Mouse (Mus musculus) natural killer cell, adult 2 months (primary cell): ENCODE data around the gene Slc8b1.

Experiments used
- DNase-seq, 2 experiments: peaks; one replicate each; pipeline ENCODE4 v3.0.0; 2022; ENCODE audit warnings: low spot score in 2 of 2

The Slc8b1 gene

GRCm38 (mm10) chr5:120495703-120496226, 15.2 kb upstream of the Slc8b1 start:
- no peak for DNase-seq

- DNase-seq, result no peak
Observed at GRCm38 (mm10) chr5:120497071-120497470, 13.9 kb upstream of the Slc8b1 start.

- no peak for DNase-seq
Observed at GRCm38 (mm10) chr5:120499202-120499601, 11.8 kb upstream of the Slc8b1 start.

- DNase-seq, result peak in 1 of 2 experiments; percentile 36
Observed at GRCm38 (mm10) chr5:120500609-120501008, 10.4 kb upstream of the Slc8b1 start.

GRCm38 (mm10) chr5:120502147-120502621, 8.8 kb upstream of the Slc8b1 start:
- no peak for DNase-seq

GRCm38 (mm10) chr5:120502675-120503143, 8.3 kb upstream of the Slc8b1 start:
- no peak for DNase-seq

- peak; percentile 68 to 77 for DNase-seq
Observed at GRCm38 (mm10) chr5:120503144-120503795, 7.7 kb upstream of the Slc8b1 start, which contains the start of gene Plbd2. Plbd2 (minus strand) TSS chr5:120503625.

- peak; percentile 51 to 64 for DNase-seq
Observed at GRCm38 (mm10) chr5:120505368-120505767, 5.6 kb upstream of the Slc8b1 start.

GRCm38 (mm10) chr5:120505781-120506180, 5.2 kb upstream of the Slc8b1 start:
- DNase-seq, result no peak

- no peak for DNase-seq
Observed at GRCm38 (mm10) chr5:120506490-120506889, 4.5 kb upstream of the Slc8b1 start.

- no peak for DNase-seq
Observed at GRCm38 (mm10) chr5:120507311-120507710, 3.7 kb upstream of the Slc8b1 start.

GRCm38 (mm10) chr5:120511643-120512220, 764 bp downstream of the Slc8b1 start:
- no peak for DNase-seq

- no peak for DNase-seq
Observed at GRCm38 (mm10) chr5:120512911-120513555, 2.1 kb downstream of the Slc8b1 start.

- DNase-seq, result no peak
Observed at GRCm38 (mm10) chr5:120514031-120514677, 3.2 kb downstream of the Slc8b1 start.

GRCm38 (mm10) chr5:120514754-120515153, 3.8 kb downstream of the Slc8b1 start:
- no peak for DNase-seq

- no peak for DNase-seq
Observed at GRCm38 (mm10) chr5:120515451-120515850, 4.5 kb downstream of the Slc8b1 start.

GRCm38 (mm10) chr5:120516221-120516984, 5.4 kb downstream of the Slc8b1 start:
- DNase-seq, result no peak

- DNase-seq, result no peak
Observed at GRCm38 (mm10) chr5:120517552-120517951, 6.6 kb downstream of the Slc8b1 start.

GRCm38 (mm10) chr5:120522649-120523048, 11.7 kb downstream of the Slc8b1 start:
- peak; percentile 34 to 42 for DNase-seq

GRCm38 (mm10) chr5:120524736-120525135, 13.8 kb downstream of the Slc8b1 start:
- no peak for DNase-seq

GRCm38 (mm10) chr5:120525737-120526136, 14.8 kb downstream of the Slc8b1 start:
- DNase-seq, result no peak
